In the genomic region with DNA sequence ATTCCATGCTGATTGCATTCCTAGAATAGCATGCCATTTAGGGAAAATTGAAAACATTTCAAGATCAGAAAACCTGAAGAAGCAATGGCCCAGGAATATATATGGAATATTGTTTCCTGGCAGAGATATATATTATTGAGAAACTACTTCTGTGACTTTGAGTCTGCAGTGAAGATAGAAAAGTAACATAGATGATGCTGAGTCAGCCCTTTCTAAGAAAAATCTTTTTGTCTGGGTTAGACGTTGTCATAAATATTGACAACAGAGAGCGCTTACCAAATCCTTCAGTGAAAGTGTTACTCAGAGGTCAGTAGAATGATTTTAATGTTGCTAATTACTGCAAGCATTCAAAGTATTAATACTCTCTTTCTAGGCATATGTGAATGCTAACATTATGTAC, we compare ENCODE assay signal across 3 mouse cellular contexts.
TF ChIP-seq lines count a peak whose summit lies in the region.

No protein-coding gene starts in this region.

TF ChIP-seq in CH12.LX, 34 proteins besides CTCF, POLR2A, EP300 and RAD21 (continued from another document):
- peak; percentile 54; the same call in 1 of the 2 replicates for TF ChIP-seq MAFK (IDR thresholded peaks at IDR 0.05; ENCODE audit: insufficient replicate concordance, low read length)
- no peak for TF ChIP-seq BHLHE40 (IDR thresholded peaks at IDR 0.05; ENCODE audit: low read depth, low read length)
- no peak for TF ChIP-seq CHD1 (IDR thresholded peaks at IDR 0.05; ENCODE audit: low read depth, low read length)
- TF ChIP-seq PAX5 (IDR thresholded peaks at IDR 0.05; ENCODE audit: low read length) = no peak
- TF ChIP-seq ELF1 (IDR thresholded peaks at IDR 0.05; ENCODE audit: low read depth, low read length) = no peak

TF ChIP-seq in ES-E14, 5 proteins besides CTCF, POLR2A, EP300 and RAD21 (continued from another document):
- TF ChIP-seq MAFK (IDR thresholded peaks at IDR 0.05; ENCODE audit: insufficient read depth, low read depth, low read length) = peak; percentile 57; the same call in 1 of the 2 replicates

TF ChIP-seq in MEL, 35 proteins besides CTCF, POLR2A, EP300 and RAD21 (continued from another document):
- TF ChIP-seq MAFK (IDR thresholded peaks at IDR 0.05; ENCODE audit: borderline replicate concordance, low read depth, low read length) = peak; percentile 10; the same call in 1 of the 2 replicates
